Mouse (Mus musculus) limb, embryonic 12.5 days (tissue): ENCODE data around the gene Dhx35. TPM values are rescaled to one million over a fixed set of nuclear protein-coding genes. Genes with fewer than 3 reads are reported as not detected.

ENCODE experiments used
- ATAC-seq: fragments of 200-750 bp; cut with Nextera tagmentation; 2 replicates; pipeline ENCODE4 v1.8.0; 2017; ENCODE audit warnings: low read depth, moderate TSS enrichment; ENCODE audit not compliant: insufficient number of reproducible peaks, insufficient read depth, low FRiP score, low TSS enrichment
- H3K27ac ChIP-seq: fragments of 300-500 bp; sonication (generic); 2 replicates; pipeline ENCODE4 v1.5.1; 2016; ENCODE audit warnings: mild to moderate bottlenecking, moderate library complexity
- H3K27me3 ChIP-seq: fragments of 300-500 bp; sonication (generic); 2 replicates; pipeline ENCODE4 v1.6.1; 2016; ENCODE audit warnings: mild to moderate bottlenecking, moderate library complexity
- H3K36me3 ChIP-seq: fragments of 300-500 bp; sonication (generic); 2 replicates; pipeline ENCODE4 v1.6.1; 2016; ENCODE audit warnings: mild to moderate bottlenecking, moderate library complexity
- H3K4me1 ChIP-seq: fragments of 300-500 bp; sonication (generic); replicated peaks from 2 replicates; pipeline ENCODE4 v1.6.1; 2016
- H3K4me2 ChIP-seq: fragments of 300-500 bp; sonication (generic); 2 replicates; pipeline ENCODE4 v1.6.1; 2016; ENCODE audit warnings: mild to moderate bottlenecking, moderate library complexity
- H3K4me3 ChIP-seq: fragments of 300-500 bp; sonication (generic); replicated peaks from 2 replicates; pipeline ENCODE4 v1.5.1; 2016; ENCODE audit warnings: mild to moderate bottlenecking
- H3K9ac ChIP-seq: fragments of 300-500 bp; sonication (generic); replicated peaks from 2 replicates; pipeline ENCODE4 v1.6.1; 2016; ENCODE audit warnings: mild to moderate bottlenecking, moderate library complexity
- H3K9me3 ChIP-seq: fragments of 300-500 bp; sonication (generic); 2 replicates; pipeline ENCODE4 v1.6.1; 2016; ENCODE audit warnings: mild to moderate bottlenecking, moderate library complexity
- WGBS: fragments of 180-500 bp; shearing (Covaris S2); methylation state at CpG from one replicate; pipeline ENCODE4 v1.1.7; 2016; 5-methylcytosine and 5-hydroxymethylcytosine counted together
- polyA plus RNA-seq: library from polyadenylated mRNA; unstranded; fragments of >200 nt; fragmentation: Nextera tagmentation; extraction: Ambion mirVana; gene quantifications from 2 replicates; pipeline ENCODE4 v1.2.1, GENCODE M21; 2016

Dhx35 gene
- polyA plus RNA-seq, 1 experiment from 2014 or later, result 15.9 TPM

- no peak overlapping the region for H3K27ac ChIP-seq
- ATAC-seq, result no peak
- peaks cover 32% of the 10 kb centered on the region; the same call in 1 of the 2 replicates for H3K36me3 ChIP-seq
- H3K9me3 ChIP-seq, result no peaks in the 10 kb centered on the region
- WGBS, result 86% methylated on average over 13 of the region's 13 CpGs
- H3K27me3 ChIP-seq, result no peaks in the 10 kb centered on the region
- H3K4me1 ChIP-seq, result peaks cover 60% of the 10 kb centered on the region
- no peak overlapping the region for H3K4me2 ChIP-seq
- H3K9ac ChIP-seq, result no peak overlapping the region
- no peak overlapping the region for H3K4me3 ChIP-seq
Measured at GRCm38 (mm10) chr2:158772808-158773207, 21.8 kb upstream of the Dhx35 start.

GRCm38 (mm10) chr2:158774886-158775285 is 19.7 kb upstream of the Dhx35 start:
- Histone ChIP-seq H3K4me1 (peaks cover 55% of the 10 kb centered on the region), H3K27me3 (no peaks in the 10 kb centered on the region), H3K9me3 (no peaks in the 10 kb centered on the region), H3K4me3 (no peak overlapping the region), H3K9ac (no peak overlapping the region), H3K36me3 (peaks cover 39% of the 10 kb centered on the region), H3K27ac (no peak overlapping the region), H3K4me2 (no peak overlapping the region)
- WGBS, result 77% methylated on average over 8 of the region's 8 CpGs
- ATAC-seq, result no peak

- WGBS, result 84% methylated on average over 4 of the region's 4 CpGs
- no peak overlapping the region for H3K4me3 ChIP-seq
- peaks cover 36% of the 10 kb centered on the region for H3K4me1 ChIP-seq
- 0 out of 2 replicates have a peak overlapping the region, but pooled peaks have one; percentile 12 for H3K9ac ChIP-seq
- H3K9me3 ChIP-seq, result no peaks in the 10 kb centered on the region
- no peak overlapping the region for H3K27ac ChIP-seq
- no peak overlapping the region for H3K4me2 ChIP-seq
- H3K27me3 ChIP-seq, result no peaks in the 10 kb centered on the region
- peaks cover 57% of the 10 kb centered on the region for H3K36me3 ChIP-seq
- ATAC-seq, result no peak
Measured at GRCm38 (mm10) chr2:158776716-158777115, 17.9 kb upstream of the Dhx35 start.

- Histone ChIP-seq H3K9ac (no peak overlapping the region), H3K4me1 (peaks cover 29% of the 10 kb centered on the region), H3K4me3 (no peak overlapping the region), H3K9me3 (no peaks in the 10 kb centered on the region), H3K27ac (no peak overlapping the region), H3K27me3 (no peaks in the 10 kb centered on the region), H3K36me3 (peaks cover 59% of the 10 kb centered on the region), H3K4me2 (no peak overlapping the region)
- 63% methylated on average over 6 of the region's 6 CpGs for WGBS
- no peak for ATAC-seq
Measured at GRCm38 (mm10) chr2:158777490-158777889, 17.1 kb upstream of the Dhx35 start.

- no peaks in the 10 kb centered on the region for H3K27me3 ChIP-seq
- H3K9me3 ChIP-seq, result no peaks in the 10 kb centered on the region
- WGBS, result 59% methylated on average over 7 of the region's 7 CpGs
- no peak overlapping the region for H3K27ac ChIP-seq
- no peak overlapping the region for H3K4me3 ChIP-seq
- H3K4me2 ChIP-seq, result no peak overlapping the region
- no peak for ATAC-seq
- peaks cover 26% of the 10 kb centered on the region for H3K4me1 ChIP-seq
- H3K36me3 ChIP-seq, result peaks cover 59% of the 10 kb centered on the region
- H3K9ac ChIP-seq, result no peak overlapping the region
Measured at GRCm38 (mm10) chr2:158778349-158778748, 16.3 kb upstream of the Dhx35 start.

- peaks cover 17% of the 10 kb centered on the region for H3K4me1 ChIP-seq
- no peaks in the 10 kb centered on the region for H3K9me3 ChIP-seq
- no peak overlapping the region for H3K4me3 ChIP-seq
- no peak overlapping the region for H3K4me2 ChIP-seq
- H3K36me3 ChIP-seq, result peaks cover 74% of the 10 kb centered on the region
- no peak for ATAC-seq
- H3K27ac ChIP-seq, result no peak overlapping the region
- H3K9ac ChIP-seq, result no peak overlapping the region
- no peaks in the 10 kb centered on the region for H3K27me3 ChIP-seq
- 92% methylated on average over 7 of the region's 7 CpGs for WGBS
Measured at GRCm38 (mm10) chr2:158781126-158781525, 13.5 kb upstream of the Dhx35 start.

- peaks cover 47% of the 10 kb centered on the region for H3K36me3 ChIP-seq
- no peak overlapping the region for H3K9ac ChIP-seq
- no peak overlapping the region for H3K4me2 ChIP-seq
- H3K27ac ChIP-seq, result no peak overlapping the region
- H3K4me3 ChIP-seq, result no peak overlapping the region
- H3K9me3 ChIP-seq, result no peaks in the 10 kb centered on the region
- no peak for ATAC-seq
- no peaks in the 10 kb centered on the region for H3K4me1 ChIP-seq
- WGBS, result 91% methylated on average over 14 of the region's 14 CpGs
- H3K27me3 ChIP-seq, result no peaks in the 10 kb centered on the region
Measured at GRCm38 (mm10) chr2:158786927-158787795, 7.4 kb upstream of the Dhx35 start.

- ATAC-seq, result no peak; the same call in 1 of the 2 replicates
- no peaks in the 10 kb centered on the region for H3K9me3 ChIP-seq
- 9% methylated on average over 15 of the region's 15 CpGs for WGBS
- no peaks in the 10 kb centered on the region for H3K27me3 ChIP-seq
- peak overlapping the region; percentile 64 for H3K27ac ChIP-seq
- peak overlapping the region; percentile 74 for H3K4me3 ChIP-seq
- H3K9ac ChIP-seq, result peak overlapping the region; percentile 63
- H3K4me1 ChIP-seq, result peaks cover 17% of the 10 kb centered on the region
- H3K4me2 ChIP-seq, result peak overlapping the region; percentile 75
- no peaks in the 10 kb centered on the region for H3K36me3 ChIP-seq
Measured at GRCm38 (mm10) chr2:158795043-158795442, 436 bp downstream of the Dhx35 start.

- H3K4me1 ChIP-seq, result peaks cover 17% of the 10 kb centered on the region
- H3K4me2 ChIP-seq, result no peak overlapping the region
- no peaks in the 10 kb centered on the region for H3K9me3 ChIP-seq
- H3K36me3 ChIP-seq, result 0 out of 2 replicates have a peak, but pooled peaks cover 4% of the 10 kb centered on the region
- H3K27ac ChIP-seq, result no peak overlapping the region
- WGBS, result 87% methylated on average over 2 of the region's 2 CpGs
- H3K4me3 ChIP-seq, result no peak overlapping the region
- no peak for ATAC-seq
- H3K27me3 ChIP-seq, result no peaks in the 10 kb centered on the region
- no peak overlapping the region for H3K9ac ChIP-seq
Measured at GRCm38 (mm10) chr2:158795875-158796274, 1.3 kb downstream of the Dhx35 start.

- Histone ChIP-seq H3K4me1 (peaks cover 10% of the 10 kb centered on the region), H3K4me3 (no peak overlapping the region), H3K4me2 (no peak overlapping the region), H3K36me3 (peaks cover 26% of the 10 kb centered on the region), H3K9me3 (no peaks in the 10 kb centered on the region), H3K9ac (0 out of 2 replicates have a peak overlapping the region, but pooled peaks have one; percentile 31), H3K27me3 (no peaks in the 10 kb centered on the region), H3K27ac (peak overlapping the region; percentile 68)
- WGBS, result 58% methylated on average over 4 of the region's 4 CpGs
- ATAC-seq, result peak; percentile 35; the same call in 1 of the 2 replicates
Measured at GRCm38 (mm10) chr2:158799328-158799727, 4.7 kb downstream of the Dhx35 start.

GRCm38 (mm10) chr2:158800788-158801187 is 6.2 kb downstream of the Dhx35 start:
- Histone ChIP-seq H3K27ac (no peak overlapping the region), H3K4me3 (no peak overlapping the region), H3K27me3 (no peaks in the 10 kb centered on the region), H3K4me1 (peaks cover 6% of the 10 kb centered on the region; the same call in 1 of the 2 replicates), H3K4me2 (no peak overlapping the region), H3K9ac (no peak overlapping the region), H3K9me3 (no peaks in the 10 kb centered on the region), H3K36me3 (peaks cover 32% of the 10 kb centered on the region)
- ATAC-seq, result no peak
- 93% methylated on average over 8 of the region's 8 CpGs for WGBS
